Mouse (Mus musculus) neural tube, embryonic 13.5 days (tissue): Measurements from ENCODE around the gene Olfr56. TPM values are rescaled to one million over a fixed set of nuclear protein-coding genes. Genes with fewer than 3 reads are reported as not detected.
"Not testable (repeated sequence)": the region's sequence is repeated elsewhere in the genome, so short reads cannot be mapped to it uniquely, and the experiment has no call there.

Source experiments
- ATAC-seq: fragments of 200-750 bp; cut with Nextera tagmentation; 2 replicates; pipeline ENCODE4 v1.8.0; 2017; ENCODE audit warnings: low read depth, mild to moderate bottlenecking, moderate TSS enrichment, moderate library complexity
- H3K27ac ChIP-seq: fragments of 300-500 bp; sonication (generic); replicated peaks from 2 replicates; pipeline ENCODE4 v1.5.1; 2015; ENCODE audit warnings: moderate library complexity, mild to moderate bottlenecking, inconsistent platforms
- H3K27me3 ChIP-seq: fragments of 300-500 bp; sonication (generic); 2 replicates; pipeline ENCODE4 v1.6.1; 2015; ENCODE audit warnings: mild to moderate bottlenecking, inconsistent platforms
- H3K36me3 ChIP-seq: fragments of 300-500 bp; sonication (generic); 2 replicates; pipeline ENCODE4 v1.6.1; 2015; ENCODE audit warnings: mild to moderate bottlenecking, inconsistent platforms
- H3K4me1 ChIP-seq: fragments of 300-500 bp; sonication (generic); replicated peaks from 2 replicates; pipeline ENCODE4 v1.6.1; 2015; ENCODE audit warnings: inconsistent platforms
- H3K4me2 ChIP-seq: fragments of 300-500 bp; sonication (generic); 2 replicates; pipeline ENCODE4 v1.6.1; 2015; ENCODE audit warnings: inconsistent platforms, mild to moderate bottlenecking, moderate library complexity
- H3K4me3 ChIP-seq: fragments of 300-500 bp; sonication (generic); 2 replicates; pipeline ENCODE4 v1.5.1; 2015; ENCODE audit warnings: mild to moderate bottlenecking, inconsistent platforms
- H3K9ac ChIP-seq: fragments of 300-500 bp; sonication (generic); 2 replicates; pipeline ENCODE4 v1.6.1; 2015; ENCODE audit warnings: moderate library complexity, mild to moderate bottlenecking, inconsistent platforms
- H3K9me3 ChIP-seq: fragments of 300-500 bp; sonication (generic); 2 replicates; pipeline ENCODE4 v1.6.1; 2016; ENCODE audit warnings: inconsistent platforms
- WGBS: fragments of 180-500 bp; shearing (Covaris S2); methylation state at CpG from one replicate; pipeline ENCODE4 v1.1.7; 2015; 5-methylcytosine and 5-hydroxymethylcytosine counted together
- polyA plus RNA-seq: library from polyadenylated mRNA; unstranded; fragments of >200 nt; fragmentation: Nextera tagmentation; extraction: Ambion mirVana; gene quantifications from 2 replicates; pipeline ENCODE4 v1.2.1, GENCODE M21; 2015

Olfr56 gene
- polyA plus RNA-seq, 1 experiment from 2014 or later = not detected

DNA sequence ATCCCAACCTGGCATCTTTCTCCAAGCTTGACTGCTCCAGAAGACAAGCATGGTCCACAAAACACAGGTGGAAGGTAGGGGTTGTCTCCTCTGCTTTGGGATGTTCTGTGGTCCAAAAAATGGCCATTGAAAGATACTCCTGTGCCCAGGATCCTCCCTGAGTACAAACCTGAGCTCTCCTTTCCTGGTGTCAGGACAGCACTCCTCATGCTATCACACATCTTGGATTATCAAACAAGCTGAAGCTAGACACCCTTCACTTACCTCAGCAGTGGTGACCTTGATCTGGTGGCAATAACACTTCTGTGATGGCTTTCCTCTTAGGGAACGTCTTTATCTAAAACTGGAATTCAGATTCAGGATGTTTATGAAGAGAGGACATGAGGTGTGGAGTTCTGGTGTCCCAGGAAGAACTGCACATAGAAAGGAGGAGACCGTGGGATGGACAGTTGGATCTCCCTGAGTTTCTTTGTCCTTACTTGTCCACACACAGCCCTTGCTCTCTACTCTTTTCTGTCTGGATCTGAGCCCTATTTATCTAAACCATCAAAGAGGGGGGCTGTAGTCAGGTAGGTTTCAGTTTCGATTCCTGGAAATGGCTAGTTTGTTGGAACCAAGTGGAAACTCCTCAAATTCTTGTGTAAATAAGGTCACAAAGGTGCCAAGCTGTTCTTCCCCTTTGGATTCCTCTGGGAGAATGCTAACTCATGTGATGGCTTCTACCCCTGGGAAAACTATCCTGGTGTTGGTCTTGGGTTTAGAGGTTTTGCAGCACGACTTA is 13.2 kb downstream of the Olfr56 start, which contains the start of gene Gm12185:
Gm12185 (minus strand) TSS at position 487 of the 781 bp plus-strand sequence.
- not testable (repeated sequence) for H3K4me1 ChIP-seq, H3K27ac ChIP-seq, ATAC-seq, H3K36me3 ChIP-seq, H3K27me3 ChIP-seq, H3K4me2 ChIP-seq, H3K9ac ChIP-seq, H3K9me3 ChIP-seq, H3K4me3 ChIP-seq
- 79% methylated on average over 4 of the region's 4 CpGs for WGBS

DNA sequence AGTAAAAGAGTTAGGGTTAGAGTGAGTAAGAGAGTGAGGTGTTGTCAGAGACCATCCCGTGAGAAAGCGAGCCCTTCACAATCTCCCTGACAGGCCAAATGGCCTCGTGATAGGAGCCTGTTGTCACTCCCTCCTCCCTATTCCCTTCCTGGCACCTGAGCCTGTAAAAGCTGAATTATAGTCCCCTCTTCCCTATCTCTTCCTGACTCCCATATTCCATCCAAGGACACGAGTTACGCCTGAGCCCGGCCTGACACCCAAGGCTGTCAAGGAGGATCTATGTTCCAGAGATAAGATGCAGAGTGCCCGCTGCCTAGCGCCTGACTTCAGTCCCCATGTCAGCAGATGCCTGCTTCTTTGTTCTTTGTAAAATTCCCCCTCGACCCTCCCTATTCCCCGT is 14.6 kb downstream of the Olfr56 start:
- not testable (repeated sequence) for H3K4me2 ChIP-seq, H3K9ac ChIP-seq, H3K4me1 ChIP-seq, H3K9me3 ChIP-seq, H3K27ac ChIP-seq, H3K27me3 ChIP-seq, ATAC-seq, H3K36me3 ChIP-seq, H3K4me3 ChIP-seq
- WGBS = 58% methylated on average over 10 of the region's 10 CpGs

DNA sequence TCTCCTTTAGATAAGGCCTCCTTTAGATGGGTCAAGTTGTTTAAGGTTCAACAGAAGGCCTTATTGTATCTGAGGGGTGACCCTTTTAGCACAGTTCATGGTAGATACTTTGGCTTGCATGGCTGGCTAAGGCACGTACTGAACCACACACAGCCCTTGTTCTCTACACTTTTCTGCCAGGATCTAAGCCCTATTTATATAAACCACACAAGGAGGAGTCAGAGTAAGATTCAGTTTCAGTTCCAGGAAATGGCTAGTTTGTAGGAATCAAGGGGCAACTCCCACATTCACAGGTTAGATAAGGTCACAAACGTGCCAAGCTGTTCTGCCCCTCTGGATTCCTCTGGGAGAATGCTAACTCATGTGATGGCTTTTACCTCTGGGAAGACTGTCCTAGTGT is 15.3 kb downstream of the Olfr56 start, which contains the start of gene Tgtp1:
Tgtp1 (minus strand) TSS at position 155 of the 400 bp plus-strand sequence.
- not testable (repeated sequence) for H3K4me1 ChIP-seq, H3K9ac ChIP-seq, H3K27ac ChIP-seq, ATAC-seq, H3K27me3 ChIP-seq, H3K9me3 ChIP-seq, H3K4me3 ChIP-seq, H3K36me3 ChIP-seq, H3K4me2 ChIP-seq
- WGBS = 66% methylated on average over 2 of the region's 2 CpGs

DNA sequence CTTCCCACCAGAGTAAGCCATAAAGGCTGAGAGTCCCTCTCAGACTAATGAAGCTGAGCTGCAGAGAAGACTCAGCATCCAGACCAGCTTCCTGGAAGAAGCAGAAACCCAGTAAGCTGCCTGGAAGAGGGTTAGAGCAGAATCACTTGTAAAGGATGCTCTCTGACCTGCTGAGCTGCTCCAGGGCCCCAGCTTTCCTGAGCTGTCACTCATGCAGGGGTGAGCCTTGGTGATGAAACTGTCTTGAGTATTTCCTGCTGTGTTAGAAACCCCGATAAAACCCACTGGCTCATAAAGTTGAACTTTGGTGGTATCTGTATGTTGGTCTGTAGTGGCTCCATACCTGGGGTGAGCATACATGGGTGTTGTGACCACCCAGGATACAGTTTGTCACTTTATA is 21.7 kb downstream of the Olfr56 start:
- not testable (repeated sequence) for H3K9ac ChIP-seq, H3K4me2 ChIP-seq, ATAC-seq, H3K27me3 ChIP-seq, H3K4me1 ChIP-seq, H3K36me3 ChIP-seq, H3K9me3 ChIP-seq, H3K4me3 ChIP-seq, H3K27ac ChIP-seq
- 92% methylated on average over 1 of the region's 1 CpGs for WGBS

DNA sequence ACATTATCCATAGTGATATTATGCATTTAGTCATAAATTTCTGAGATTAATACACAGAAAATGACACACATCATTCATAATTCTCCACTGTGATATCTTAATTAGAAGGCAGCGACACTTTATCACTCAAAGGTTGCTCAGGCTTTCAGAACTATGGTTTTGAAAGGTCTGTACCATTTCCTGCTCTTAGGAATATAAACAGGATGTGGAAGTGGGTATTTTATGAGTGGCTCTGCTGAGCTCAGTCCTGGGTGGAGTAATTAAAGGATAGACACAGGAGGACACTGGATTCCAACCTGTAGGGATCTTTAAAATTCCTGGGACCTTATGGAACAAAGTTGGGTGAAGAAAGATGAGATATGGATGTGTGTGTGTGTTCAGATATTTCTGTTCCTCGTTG is 27.6 kb downstream of the Olfr56 start:
- WGBS = 72% methylated on average over 2 of the region's 2 CpGs
- H3K4me1 ChIP-seq, H3K27ac ChIP-seq, ATAC-seq, H3K4me2 ChIP-seq, H3K4me3 ChIP-seq, H3K27me3 ChIP-seq, H3K36me3 ChIP-seq, H3K9ac ChIP-seq, H3K9me3 ChIP-seq: not testable (repeated sequence)

DNA sequence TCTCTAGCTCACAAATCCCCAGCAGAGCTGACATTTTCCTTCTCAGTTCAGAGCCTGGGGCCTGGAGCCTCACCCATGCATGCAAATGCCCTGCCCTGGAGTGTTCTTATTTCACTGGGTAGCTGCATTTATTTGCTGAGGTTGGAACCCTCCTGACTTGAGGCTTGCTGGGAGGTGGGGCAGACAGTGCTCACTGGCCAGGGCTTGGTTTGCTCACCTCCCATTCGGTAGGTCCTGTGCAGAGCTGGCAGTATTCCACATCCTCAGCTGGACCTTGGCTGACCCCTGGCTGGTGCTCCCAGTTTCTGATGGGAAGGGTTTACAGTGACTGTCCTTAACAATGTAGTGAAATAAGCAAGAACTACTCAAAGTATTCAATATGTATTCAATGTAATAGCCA is 28.1 kb downstream of the Olfr56 start:
- H3K9me3 ChIP-seq, H3K4me1 ChIP-seq, H3K4me3 ChIP-seq, H3K27me3 ChIP-seq, H3K4me2 ChIP-seq, H3K27ac ChIP-seq, H3K36me3 ChIP-seq, ATAC-seq, H3K9ac ChIP-seq: not testable (repeated sequence)
- 63% methylated on average over 1 of the region's 1 CpGs for WGBS

DNA sequence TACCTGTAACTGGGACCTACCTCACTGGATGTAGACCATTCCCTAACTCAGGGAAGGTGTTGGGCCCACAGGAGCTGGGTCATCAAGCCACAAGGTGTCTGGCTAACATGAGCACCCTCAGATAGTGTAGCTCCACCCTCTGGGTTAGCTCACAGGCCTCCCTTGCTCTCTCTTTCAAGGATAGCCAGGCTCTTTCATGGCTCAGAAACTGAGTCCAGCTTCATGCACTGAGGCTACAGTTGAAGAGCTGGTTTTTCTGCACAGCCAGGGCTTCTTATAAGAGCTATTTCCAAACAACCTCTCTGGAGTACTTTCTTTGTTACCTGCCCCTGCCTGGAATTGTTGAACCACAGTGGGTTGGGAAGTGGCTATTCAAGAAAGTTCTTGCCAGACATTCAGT is 33.4 kb downstream of the Olfr56 start:
- H3K27me3 ChIP-seq, H3K27ac ChIP-seq, H3K36me3 ChIP-seq, H3K9me3 ChIP-seq, ATAC-seq, H3K4me2 ChIP-seq, H3K4me3 ChIP-seq, H3K9ac ChIP-seq, H3K4me1 ChIP-seq: not testable (repeated sequence)

DNA sequence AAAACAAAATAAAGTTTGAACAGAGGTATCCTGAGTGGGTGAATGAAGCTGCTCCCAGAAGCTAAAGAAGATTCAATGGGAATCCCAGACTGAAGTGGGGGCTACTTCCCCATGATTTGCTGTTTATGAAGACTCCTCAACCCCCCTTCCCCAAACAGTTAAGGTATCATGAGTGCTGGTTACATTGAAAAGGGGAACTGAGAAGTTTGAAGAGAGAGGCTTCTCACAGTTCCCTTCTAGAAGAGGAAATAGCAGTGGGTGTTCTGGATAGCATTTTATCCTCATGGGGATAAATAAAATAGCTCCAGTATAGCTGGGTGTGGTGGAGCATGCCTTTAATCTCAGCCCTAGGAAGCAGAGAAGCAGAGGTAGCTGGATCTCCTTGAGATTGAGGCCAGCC is 71.4 kb downstream of the Olfr56 start:
- ATAC-seq, H3K4me3 ChIP-seq, H3K27me3 ChIP-seq, H3K36me3 ChIP-seq, H3K4me1 ChIP-seq, H3K9ac ChIP-seq, H3K4me2 ChIP-seq, H3K9me3 ChIP-seq, H3K27ac ChIP-seq: not testable (repeated sequence)

DNA sequence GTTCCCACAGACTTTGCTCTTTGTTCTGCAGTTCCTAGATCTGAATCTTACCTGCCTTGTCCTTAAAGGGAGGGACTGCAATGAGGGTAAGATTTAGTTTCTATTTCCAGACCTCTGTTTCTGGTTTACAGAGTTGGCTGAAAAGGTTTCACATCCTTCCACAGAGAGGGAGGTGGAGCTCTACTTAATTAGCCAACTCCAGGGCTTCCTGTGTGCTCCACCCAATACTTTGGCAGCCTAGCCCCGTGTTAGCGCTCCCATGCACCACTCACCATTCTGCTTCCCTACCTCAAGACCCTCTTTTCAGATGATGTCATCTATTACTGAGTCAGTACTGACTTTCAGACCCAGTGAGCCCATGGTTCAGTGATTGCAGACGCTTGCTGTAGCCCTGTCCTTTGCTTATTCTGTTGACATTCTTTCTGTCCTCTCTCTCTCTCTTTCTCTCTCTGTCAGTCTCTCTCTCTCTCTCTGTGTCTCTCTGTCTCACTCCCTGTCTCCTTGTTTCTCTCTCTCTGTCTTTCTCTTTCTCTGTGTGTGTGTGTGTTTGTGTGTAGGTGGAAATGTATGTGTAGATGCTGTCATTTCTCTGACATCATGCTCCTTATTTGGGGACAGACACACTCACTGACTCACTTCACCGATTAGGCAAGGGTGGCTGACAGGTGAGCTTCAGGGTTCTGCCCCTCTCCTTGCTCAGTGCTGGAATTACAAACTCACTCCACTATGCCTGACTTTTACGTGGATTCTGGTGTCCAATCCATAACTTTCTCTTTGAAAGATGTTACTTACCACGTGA is 72.6 kb downstream of the Olfr56 start, which contains the start of gene 9930111J21Rik2:
9930111J21Rik2 (minus strand) TSS at position 150 of the 799 bp plus-strand sequence.
- not testable (repeated sequence) for H3K9ac ChIP-seq, H3K4me3 ChIP-seq, H3K9me3 ChIP-seq, H3K36me3 ChIP-seq, H3K27me3 ChIP-seq, ATAC-seq, H3K4me1 ChIP-seq, H3K27ac ChIP-seq, H3K4me2 ChIP-seq
- 82% methylated on average over 1 of the region's 6 CpGs for WGBS

DNA sequence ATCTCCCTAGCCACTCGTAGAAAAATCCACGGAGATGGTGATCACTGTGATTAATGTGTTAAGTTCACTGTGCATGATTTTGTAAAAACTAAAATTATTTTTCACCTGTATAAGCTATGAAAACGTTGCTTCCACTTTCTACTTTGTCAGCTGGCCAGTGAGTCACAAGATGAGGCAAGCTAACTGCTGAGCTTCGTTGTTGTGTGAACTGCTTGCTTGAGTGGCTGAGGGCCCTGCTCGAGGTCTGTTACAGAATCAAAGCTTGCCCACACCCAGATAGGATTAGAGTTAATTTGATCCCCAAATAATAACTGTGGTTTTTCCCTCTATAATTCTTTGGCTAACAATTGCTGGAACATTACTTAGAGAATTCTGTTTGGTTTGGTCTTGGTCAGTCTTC is 73.2 kb downstream of the Olfr56 start:
- H3K4me3 ChIP-seq, H3K9me3 ChIP-seq, H3K36me3 ChIP-seq, H3K9ac ChIP-seq, H3K4me1 ChIP-seq, H3K27me3 ChIP-seq, H3K27ac ChIP-seq, ATAC-seq, H3K4me2 ChIP-seq: not testable (repeated sequence)
- WGBS = no CpG with 5 or more reads among the region's 5 CpGs

DNA sequence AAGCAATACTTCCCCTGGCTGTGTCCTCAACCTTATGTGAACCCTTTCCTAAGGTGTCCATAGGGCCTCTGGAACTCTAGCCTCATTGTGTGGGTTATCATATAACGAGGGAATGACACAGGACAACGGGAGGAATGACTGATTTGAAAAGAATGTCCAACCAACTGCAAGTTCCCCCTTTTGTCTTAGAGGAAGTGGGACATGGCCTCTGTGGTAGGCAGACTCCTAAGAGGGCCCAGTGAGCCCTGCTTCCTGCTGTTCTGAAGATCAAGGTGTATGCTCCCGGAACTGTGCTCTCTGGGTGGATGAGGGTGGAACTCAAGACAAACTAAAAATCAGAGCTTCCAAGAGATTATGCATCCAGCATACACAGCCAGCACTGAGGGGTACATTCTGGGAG is 81.4 kb downstream of the Olfr56 start:
- not testable (repeated sequence) for H3K36me3 ChIP-seq, H3K4me2 ChIP-seq, H3K4me3 ChIP-seq, H3K27ac ChIP-seq, ATAC-seq, H3K9me3 ChIP-seq, H3K9ac ChIP-seq, H3K4me1 ChIP-seq, H3K27me3 ChIP-seq
- 65% methylated on average over 2 of the region's 3 CpGs for WGBS

DNA sequence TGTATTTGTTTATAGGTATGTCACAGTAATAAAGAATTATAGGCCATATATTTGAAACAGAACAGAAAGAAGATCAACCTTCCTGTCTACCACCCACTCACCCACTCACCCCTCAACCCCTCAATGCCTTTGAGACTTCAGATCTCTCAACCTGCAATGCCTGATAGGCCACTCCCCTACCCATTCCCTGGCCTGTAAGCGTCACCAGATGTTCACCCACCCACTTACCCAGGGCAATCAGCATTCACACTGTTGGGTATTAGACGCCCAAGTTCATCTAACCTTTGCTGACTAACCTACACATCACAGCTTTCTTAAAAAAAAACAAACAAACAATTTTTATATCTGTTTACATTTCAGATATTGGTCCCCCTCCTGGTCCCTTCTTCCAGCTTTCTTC is 83.2 kb downstream of the Olfr56 start:
- H3K4me2 ChIP-seq, H3K9ac ChIP-seq, H3K36me3 ChIP-seq, H3K9me3 ChIP-seq, H3K4me1 ChIP-seq, H3K27me3 ChIP-seq, ATAC-seq, H3K27ac ChIP-seq, H3K4me3 ChIP-seq: not testable (repeated sequence)
- WGBS = 84% methylated on average over 2 of the region's 2 CpGs
